Mouse (Mus musculus): ENCODE data around the gene Zfp458.

- TF ChIP-seq POLR2A (IDR thresholded peaks at IDR 0.05; ENCODE audit: insufficient read depth, low read depth, low read length), result no peak
- TF ChIP-seq CTCF (IDR thresholded peaks at IDR 0.05; ENCODE audit: insufficient read depth, low read depth, low read length), result no peak
These were observed 64.2 kb downstream of the Zfp458 start for GRCm38 (mm10) chr13:67214015-67214607.
